Mouse (Mus musculus) heart, embryonic 16.5 days (tissue): ENCODE data around the gene Prepl. TPM values are rescaled to one million over a fixed set of nuclear protein-coding genes. Genes with fewer than 3 reads are reported as not detected.

ENCODE experiments used
- ATAC-seq: fragments of 200-750 bp; cut with Nextera tagmentation; replicated peaks from 2 replicates; pipeline ENCODE4 v1.8.0; 2017; ENCODE audit warnings: moderate number of reproducible peaks; ENCODE audit not compliant: insufficient read depth, low FRiP score; ENCODE audit errors: extremely low read depth
- H3K27ac ChIP-seq: fragments of 300-500 bp; sonication (generic); 2 replicates; pipeline ENCODE4 v1.5.1; 2014; ENCODE audit warnings: mild to moderate bottlenecking, low read length, control low read depth, moderate library complexity
- H3K27me3 ChIP-seq: fragments of 300-500 bp; sonication (generic); 2 replicates; pipeline ENCODE4 v1.6.1; 2014; ENCODE audit warnings: low read length, mixed read lengths; ENCODE audit not compliant: control insufficient read depth, insufficient read depth
- H3K36me3 ChIP-seq: fragments of 300-500 bp; sonication (generic); 2 replicates; pipeline ENCODE4 v1.6.1; 2014; ENCODE audit not compliant: control insufficient read depth, insufficient read depth
- H3K4me1 ChIP-seq: fragments of 300-500 bp; sonication (generic); 2 replicates; pipeline ENCODE4 v1.6.1; 2014; ENCODE audit warnings: low read length, mixed read lengths; ENCODE audit not compliant: control insufficient read depth, insufficient read depth
- H3K4me2 ChIP-seq: fragments of 300-500 bp; sonication (generic); 2 replicates; pipeline ENCODE4 v1.6.1; 2014; ENCODE audit warnings: low read depth, mild to moderate bottlenecking, control low read depth, low read length
- H3K4me3 ChIP-seq: fragments of 300-500 bp; sonication (generic); 2 replicates; pipeline ENCODE4 v1.5.1; 2014; ENCODE audit warnings: mild to moderate bottlenecking, control low read depth, low read length
- H3K9ac ChIP-seq: fragments of 300-500 bp; sonication (generic); 2 replicates; pipeline ENCODE4 v1.6.1; 2014; ENCODE audit warnings: low read length, control low read depth
- H3K9me3 ChIP-seq: fragments of 300-500 bp; sonication (generic); replicated peaks from 2 replicates; pipeline ENCODE4 v1.6.1; 2016; ENCODE audit warnings: low read length; ENCODE audit not compliant: control insufficient read depth
- WGBS: fragments of 180-500 bp; shearing (Covaris S2); extraction: QIAGEN DNeasy Blood & Tissue Kit; methylation state at CpG from one replicate; pipeline ENCODE4 v1.1.7; 2014; 5-methylcytosine and 5-hydroxymethylcytosine counted together
- polyA plus RNA-seq: library from polyadenylated mRNA; unstranded; fragments of >200 nt; fragmentation: Nextera tagmentation; extraction: Ambion mirVana; gene quantifications from 2 replicates; pipeline ENCODE4 v1.2.1, GENCODE M21; 2015

Prepl gene
- polyA plus RNA-seq, 1 experiment from 2014 or later = 32.8 TPM

GRCm38 (mm10) chr17:85096396-85096795, 6.4 kb upstream of the Prepl start:
- H3K27ac ChIP-seq = no peak overlapping the region
- H3K4me2 ChIP-seq = no peak overlapping the region
- 86% methylated on average over 3 of the region's 3 CpGs for WGBS
- peaks cover 18% of the 10 kb centered on the region for H3K36me3 ChIP-seq
- peaks cover 2% of the 10 kb centered on the region for H3K4me1 ChIP-seq
- no peak overlapping the region for H3K9ac ChIP-seq
- no peaks in the 10 kb centered on the region for H3K27me3 ChIP-seq
- peaks cover 12% of the 10 kb centered on the region for H3K9me3 ChIP-seq
- H3K4me3 ChIP-seq = no peak overlapping the region
- no peak for ATAC-seq

DNA sequence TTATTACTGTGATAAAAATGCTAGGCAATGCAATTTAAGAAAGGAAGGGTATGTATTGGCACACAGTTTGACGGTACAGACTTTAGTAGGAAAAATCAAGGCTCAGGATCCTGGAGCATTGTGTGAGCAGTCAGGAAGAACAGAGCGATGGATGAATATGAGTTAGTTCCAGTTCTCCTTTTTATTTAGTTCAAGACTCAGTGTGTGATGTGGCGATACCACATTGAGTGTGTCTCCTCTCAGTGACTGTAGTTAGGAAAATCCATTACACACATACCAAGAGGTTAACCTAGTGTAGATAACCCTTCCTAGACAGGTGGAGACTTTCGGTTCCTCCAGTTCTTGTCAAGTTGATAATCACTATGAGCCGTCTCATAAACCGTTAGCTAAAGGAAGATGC, 1.7 kb upstream of the Prepl start:
- WGBS = 85% methylated on average over 6 of the region's 6 CpGs
- Histone ChIP-seq H3K27ac (no peak overlapping the region), H3K4me2 (no peak overlapping the region; the same call in 1 of the 2 replicates), H3K36me3 (no peaks in the 10 kb centered on the region), H3K9ac (no peak overlapping the region), H3K4me3 (no peak overlapping the region; the same call in 1 of the 2 replicates), H3K4me1 (peaks cover 17% of the 10 kb centered on the region), H3K27me3 (no peaks in the 10 kb centered on the region), H3K9me3 (no peaks in the 10 kb centered on the region)
- ATAC-seq = no peak

- WGBS = 1% methylated on average over 16 of the region's 16 CpGs
Observed at GRCm38 (mm10) chr17:85089621-85090020, 420 bp downstream of the Prepl start.

DNA sequence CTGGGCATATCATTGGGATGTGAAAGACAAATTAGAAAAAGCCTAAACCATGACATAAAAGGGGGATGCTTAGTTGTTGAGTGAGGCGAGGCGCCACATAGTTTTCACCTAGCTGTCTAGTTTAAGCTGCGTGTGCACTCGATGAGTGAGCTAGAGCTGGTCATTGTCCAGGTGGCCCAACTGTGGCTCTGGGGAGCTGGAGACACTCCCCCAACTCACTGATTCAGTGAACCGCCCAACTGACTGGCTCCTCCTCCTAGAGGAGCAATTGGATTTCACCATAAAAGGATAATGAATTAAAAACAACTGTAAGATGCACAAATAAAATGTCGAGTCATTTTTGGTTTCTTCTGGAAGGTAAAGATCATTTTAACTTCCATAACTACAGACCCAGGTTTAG, 1.0 kb downstream of the Prepl start:
- H3K27me3 ChIP-seq = no peaks in the 10 kb centered on the region
- H3K4me1 ChIP-seq = peaks cover 28% of the 10 kb centered on the region
- no peaks in the 10 kb centered on the region for H3K36me3 ChIP-seq
- no peak overlapping the region for H3K27ac ChIP-seq
- ATAC-seq = no peak
- no peaks in the 10 kb centered on the region for H3K9me3 ChIP-seq
- H3K4me2 ChIP-seq = peak overlapping the region; percentile 78
- H3K4me3 ChIP-seq = peak overlapping the region; percentile 95; the same call in 1 of the 2 replicates
- no peak overlapping the region for H3K9ac ChIP-seq
- 56% methylated on average over 6 of the region's 6 CpGs for WGBS

More at GRCm38 (mm10) chr17:85089621-85090020, 420 bp downstream of the Prepl start:
- no peak for ATAC-seq
- H3K36me3 ChIP-seq = no peaks in the 10 kb centered on the region
- peak overlapping the region; percentile 78 for H3K4me2 ChIP-seq
- peak overlapping the region; percentile 85 for H3K27ac ChIP-seq
- peak overlapping the region; percentile 95 for H3K4me3 ChIP-seq
- no peaks in the 10 kb centered on the region for H3K27me3 ChIP-seq
- peaks cover 28% of the 10 kb centered on the region for H3K4me1 ChIP-seq
- no peaks in the 10 kb centered on the region for H3K9me3 ChIP-seq
- peak overlapping the region; percentile 86 for H3K9ac ChIP-seq

GRCm38 (mm10) chr17:85088401-85088800, 1.6 kb downstream of the Prepl start:
- 83% methylated on average over 11 of the region's 11 CpGs for WGBS
- Histone ChIP-seq H3K9me3 (no peaks in the 10 kb centered on the region), H3K4me2 (no peak overlapping the region), H3K4me1 (peaks cover 28% of the 10 kb centered on the region), H3K36me3 (no peaks in the 10 kb centered on the region), H3K27ac (no peak overlapping the region), H3K9ac (no peak overlapping the region), H3K27me3 (no peaks in the 10 kb centered on the region), H3K4me3 (no peak overlapping the region)
- ATAC-seq = no peak

GRCm38 (mm10) chr17:85087591-85087990, 2.5 kb downstream of the Prepl start:
- no peak for ATAC-seq
- peak overlapping the region; percentile 27; the same call in 1 of the 2 replicates for H3K4me2 ChIP-seq
- no peaks in the 10 kb centered on the region for H3K36me3 ChIP-seq
- WGBS = 52% methylated on average over 5 of the region's 5 CpGs
- peak overlapping the region; percentile 78 for H3K27ac ChIP-seq
- H3K27me3 ChIP-seq = no peaks in the 10 kb centered on the region
- H3K4me1 ChIP-seq = peaks cover 28% of the 10 kb centered on the region
- H3K9ac ChIP-seq = no peak overlapping the region
- no peak overlapping the region for H3K4me3 ChIP-seq
- H3K9me3 ChIP-seq = no peaks in the 10 kb centered on the region

DNA sequence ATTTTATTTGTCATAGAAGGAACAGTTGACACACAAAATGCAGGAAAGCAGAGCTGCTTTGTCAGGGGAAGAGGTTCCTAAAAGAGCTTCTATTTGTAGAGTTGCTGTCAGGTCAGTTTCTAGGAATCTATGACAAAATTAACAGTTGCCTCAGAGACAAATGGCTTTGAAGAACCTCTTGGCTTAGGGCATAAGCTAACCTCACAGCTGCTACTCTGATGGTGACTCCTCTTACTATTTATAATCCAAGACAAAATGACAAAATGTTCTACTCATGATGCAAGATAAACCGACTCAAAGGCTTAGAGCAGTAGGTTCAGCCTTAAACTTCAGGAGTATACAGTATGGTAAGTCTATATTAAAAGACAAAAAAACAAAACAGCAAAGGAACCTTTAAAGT, 3.5 kb downstream of the Prepl start:
- H3K27ac ChIP-seq = peak overlapping the region; percentile 48
- no peaks in the 10 kb centered on the region for H3K9me3 ChIP-seq
- peaks cover 27% of the 10 kb centered on the region for H3K4me1 ChIP-seq
- H3K9ac ChIP-seq = no peak overlapping the region
- 43% methylated on average over 1 of the region's 1 CpGs for WGBS
- no peak overlapping the region for H3K4me3 ChIP-seq
- H3K36me3 ChIP-seq = no peaks in the 10 kb centered on the region
- H3K27me3 ChIP-seq = no peaks in the 10 kb centered on the region
- H3K4me2 ChIP-seq = no peak overlapping the region
- ATAC-seq = no peak

- peaks cover 24% of the 10 kb centered on the region for H3K4me1 ChIP-seq
- H3K36me3 ChIP-seq = peaks cover 7% of the 10 kb centered on the region; the same call in 1 of the 2 replicates
- H3K4me2 ChIP-seq = no peak overlapping the region
- no peak overlapping the region for H3K9ac ChIP-seq
- H3K27me3 ChIP-seq = no peaks in the 10 kb centered on the region
- H3K9me3 ChIP-seq = no peaks in the 10 kb centered on the region
- 61% methylated on average over 2 of the region's 2 CpGs for WGBS
- no peak for ATAC-seq
- H3K27ac ChIP-seq = no peak overlapping the region
- H3K4me3 ChIP-seq = no peak overlapping the region
Observed at GRCm38 (mm10) chr17:85085335-85085734, 4.7 kb downstream of the Prepl start.

- Histone ChIP-seq H3K4me1 (peaks cover 4% of the 10 kb centered on the region), H3K9ac (no peak overlapping the region), H3K4me2 (no peak overlapping the region), H3K36me3 (peaks cover 33% of the 10 kb centered on the region), H3K4me3 (no peak overlapping the region), H3K27ac (no peak overlapping the region), H3K27me3 (no peaks in the 10 kb centered on the region), H3K9me3 (no peaks in the 10 kb centered on the region)
- no peak for ATAC-seq
- WGBS = 89% methylated on average over 11 of the region's 11 CpGs
Observed at GRCm38 (mm10) chr17:85080781-85081180, 9.3 kb downstream of the Prepl start.
